15 mouse cellular contexts compared by ENCODE assay signal in the genomic region with DNA sequence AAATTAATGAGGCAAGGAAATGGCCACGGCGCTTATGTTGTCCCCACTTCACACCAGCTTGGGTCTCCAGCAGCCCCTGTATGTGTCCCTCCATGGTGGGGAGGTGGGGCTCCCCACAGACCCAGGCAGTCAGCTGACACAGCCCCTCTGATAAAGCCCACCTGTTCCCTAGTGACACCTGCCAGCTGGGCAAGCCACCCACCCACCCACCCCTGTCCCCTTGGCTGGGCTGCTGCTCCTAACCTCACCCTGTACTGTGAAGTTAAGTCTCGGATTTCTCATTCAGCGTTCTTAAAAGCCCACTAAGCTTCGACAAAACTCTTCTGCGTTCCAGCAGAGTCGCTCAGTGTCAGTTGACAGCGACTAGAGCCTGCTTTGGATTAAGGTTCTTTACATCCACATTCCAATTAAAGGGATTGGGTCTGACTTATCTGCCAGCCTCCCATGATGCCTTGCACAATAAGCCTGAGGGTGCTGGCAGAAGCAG. TPM values are rescaled to one million over a fixed set of nuclear protein-coding genes. Genes with fewer than 3 reads are reported as not detected.
A peak's percentile ranks its signal among the peaks of the same experiment; 100 is the strongest.
DNase-seq lines count a peak whose midpoint lies in the region; ATAC-seq and TF ChIP-seq lines count a peak whose summit lies in the region.
"Had no signal": no experiment of that assay in that cellular context is flagged by ENCODE, and none has a peak within 500 bp of the region (broad histone marks: within the 10 kb centered on the region; RNA-seq: fewer than 3 reads in every experiment).

No protein-coding gene starts in this region.

- TF ChIP-seq CTCF in kidney, postnatal 0 days (IDR thresholded peaks at IDR 0.05; ENCODE audit: low read depth): no peak

- ATAC-seq in embryonic facial prominence, embryonic 11.5 days (replicated peaks; ENCODE audit: insufficient number of reproducible peaks, low FRiP score, low TSS enrichment, low read depth): 0 out of 2 replicates have a peak, but pooled peaks have one; percentile 37
- peak; percentile 65 for ATAC-seq in kidney, postnatal 0 days (replicated peaks; ENCODE audit: low FRiP score, low read depth)
- peak; percentile 36; the same call in 1 of the 2 replicates for ATAC-seq in embryonic facial prominence, embryonic 15.5 days (ENCODE audit: insufficient number of reproducible peaks, low FRiP score, low TSS enrichment, low read depth)

- DNase-seq in embryonic facial prominence, embryonic 11.5 days (ENCODE audit: low spot score): no peak
- no peak for DNase-seq in embryonic facial prominence, embryonic 10.5 days (ENCODE audit: low spot score)
- peak; percentile 62 for DNase-seq in kidney, postnatal 0 days (ENCODE audit: low spot score)
- DNase-seq in kidney, postnatal 4 days: no peak
- DNase-seq in embryo, embryonic 9.5 days (ENCODE audit: extremely low spot score): no peak
- DNase-seq in frontal cortex, postnatal 10 days (ENCODE audit: low spot score in 2 of 2): no peak
- DNase-seq: adrenal gland, adult 8-10 months; cerebellum, adult 18-20 months; gastrocnemius, postnatal 10 days; kidney, adult 9 months; liver, embryonic 13.5 days had no signal

- H3ac ChIP-seq in myocyte (ENCODE audit: control insufficient read depth, insufficient read length): no peak overlapping the region

- no peaks in the 10 kb centered on the region for H3K9me3 ChIP-seq in embryonic facial prominence, embryonic 11.5 days (replicated peaks; ENCODE audit: control insufficient read depth, low read length)
- peaks cover 5% of the 10 kb centered on the region; the same call in 1 of the 2 replicates for H3K9me3 ChIP-seq in embryonic facial prominence, embryonic 10.5 days
- H3K9me3 ChIP-seq in kidney, postnatal 0 days (replicated peaks; ENCODE audit: low read length): no peaks in the 10 kb centered on the region
- no peaks in the 10 kb centered on the region for H3K9me3 ChIP-seq in embryonic facial prominence, embryonic 15.5 days (replicated peaks)
- H3K9me3 ChIP-seq: neural tube, embryonic 12.5 days; stomach, embryonic 15.5 days had no signal

- H3K79me2 ChIP-seq in myocyte (ENCODE audit: control insufficient read depth, insufficient read depth): peaks cover 34% of the 10 kb centered on the region

- no peak overlapping the region for H3K4me2 ChIP-seq in embryonic facial prominence, embryonic 11.5 days (ENCODE audit: low read depth, low read length)
- H3K4me2 ChIP-seq in kidney, postnatal 0 days (ENCODE audit: low read length): no peak overlapping the region
- H3K4me2 ChIP-seq in embryonic facial prominence, embryonic 15.5 days (replicated peaks): no peak overlapping the region
- H3K4me2 ChIP-seq in myocyte (ENCODE audit: low read depth): peak overlapping the region; percentile 2
- H3K4me2 ChIP-seq: liver, embryonic 13.5 days; neural tube, embryonic 12.5 days; stomach, embryonic 15.5 days had no signal

- H3K36me3 ChIP-seq in embryonic facial prominence, embryonic 11.5 days (replicated peaks; ENCODE audit: control insufficient read depth, insufficient read depth, low read depth, low read length): no peaks in the 10 kb centered on the region
- H3K36me3 ChIP-seq in embryonic facial prominence, embryonic 10.5 days (replicated peaks): no peaks in the 10 kb centered on the region
- H3K36me3 ChIP-seq in kidney, postnatal 0 days (ENCODE audit: insufficient read depth, low read length): no peaks in the 10 kb centered on the region
- no peaks in the 10 kb centered on the region for H3K36me3 ChIP-seq in embryonic facial prominence, embryonic 15.5 days
- peaks cover 20% of the 10 kb centered on the region for H3K36me3 ChIP-seq in myocyte (ENCODE audit: control insufficient read depth, insufficient read depth)
- H3K36me3 ChIP-seq: neural tube, embryonic 12.5 days; stomach, embryonic 15.5 days had no signal

- WGBS in embryonic facial prominence, embryonic 11.5 days: 55% methylated on average over 8 of the region's 8 CpGs
- WGBS in embryonic facial prominence, embryonic 10.5 days: 46% methylated on average over 8 of the region's 8 CpGs
- 25% methylated on average over 8 of the region's 8 CpGs for WGBS in kidney, postnatal 0 days
- WGBS in embryonic facial prominence, embryonic 15.5 days: 30% methylated on average over 8 of the region's 8 CpGs

- no peak overlapping the region for H3K4me3 ChIP-seq in embryonic facial prominence, embryonic 11.5 days (ENCODE audit: low read depth, low read length)
- H3K4me3 ChIP-seq in embryonic facial prominence, embryonic 10.5 days: no peak overlapping the region
- H3K4me3 ChIP-seq in kidney, postnatal 0 days (replicated peaks; ENCODE audit: low read depth, low read length): no peak overlapping the region
- no peak overlapping the region for H3K4me3 ChIP-seq in embryonic facial prominence, embryonic 15.5 days (replicated peaks)
- H3K4me3 ChIP-seq in myocyte: no peak overlapping the region
- H3K4me3 ChIP-seq: liver, embryonic 13.5 days; neural tube, embryonic 12.5 days; stomach, embryonic 15.5 days had no signal

- no peak overlapping the region for H3K9ac ChIP-seq in embryonic facial prominence, embryonic 11.5 days (replicated peaks; ENCODE audit: low read length)
- H3K9ac ChIP-seq in kidney, postnatal 0 days (ENCODE audit: low read depth, low read length): no peak overlapping the region
- H3K9ac ChIP-seq in embryonic facial prominence, embryonic 15.5 days: no peak overlapping the region
- H3K9ac ChIP-seq: liver, embryonic 13.5 days; neural tube, embryonic 12.5 days; stomach, embryonic 15.5 days had no signal

- TF ChIP-seq POLR2A in myocyte (IDR thresholded peaks at IDR 0.05; ENCODE audit: insufficient read length, low read depth): no peak

- no peaks in the 10 kb centered on the region for H3K4me1 ChIP-seq in embryonic facial prominence, embryonic 11.5 days (ENCODE audit: control insufficient read depth, insufficient read depth, low read length)
- H3K4me1 ChIP-seq in embryonic facial prominence, embryonic 10.5 days: peaks cover 21% of the 10 kb centered on the region
- no peaks in the 10 kb centered on the region for H3K4me1 ChIP-seq in kidney, postnatal 0 days (replicated peaks; ENCODE audit: insufficient read depth, low read length)
- peaks cover 28% of the 10 kb centered on the region for H3K4me1 ChIP-seq in embryonic facial prominence, embryonic 15.5 days
- H3K4me1 ChIP-seq: stomach, embryonic 15.5 days had no signal

- H3K27ac ChIP-seq in embryonic facial prominence, embryonic 11.5 days (replicated peaks; ENCODE audit: low read depth, low read length): no peak overlapping the region
- H3K27ac ChIP-seq in embryonic facial prominence, embryonic 10.5 days (replicated peaks): no peak overlapping the region; the same call in 1 of the 2 replicates
- peak overlapping the region; percentile 47 for H3K27ac ChIP-seq in kidney, postnatal 0 days
- H3K27ac ChIP-seq in embryonic facial prominence, embryonic 15.5 days (replicated peaks): peak overlapping the region; percentile 67
- H3K27ac ChIP-seq: liver, embryonic 13.5 days; neural tube, embryonic 12.5 days; stomach, embryonic 15.5 days had no signal

- H3K27me3 ChIP-seq in embryonic facial prominence, embryonic 11.5 days (ENCODE audit: control insufficient read depth, insufficient read depth, low read length): no peaks in the 10 kb centered on the region
- no peaks in the 10 kb centered on the region for H3K27me3 ChIP-seq in embryonic facial prominence, embryonic 10.5 days (replicated peaks; ENCODE audit: low read depth, poor library complexity, severe bottlenecking)
- no peaks in the 10 kb centered on the region for H3K27me3 ChIP-seq in kidney, postnatal 0 days (ENCODE audit: insufficient read depth, low read length)
- H3K27me3 ChIP-seq in embryonic facial prominence, embryonic 15.5 days: no peaks in the 10 kb centered on the region
- no peaks in the 10 kb centered on the region for H3K27me3 ChIP-seq in myocyte (ENCODE audit: control insufficient read depth, insufficient read depth, insufficient read length)
- H3K27me3 ChIP-seq: liver, embryonic 13.5 days; neural tube, embryonic 12.5 days; stomach, embryonic 15.5 days had no signal

TF ChIP-seq in myocyte, 11 proteins besides CTCF, POLR2A, EP300 and RAD21:
- TF ChIP-seq SRF (IDR thresholded peaks at IDR 0.05; ENCODE audit: control insufficient read depth, insufficient read length, low read depth) (no peak), E2F4 (IDR thresholded peaks at IDR 0.05; ENCODE audit: insufficient read depth) (no peak), MAX (IDR thresholded peaks at IDR 0.05; ENCODE audit: low read depth) (no peak), CEBPB (IDR thresholded peaks at IDR 0.05; ENCODE audit: insufficient read depth, poor library complexity, severe bottlenecking) (no peak), USF1 (IDR thresholded peaks at IDR 0.05; ENCODE audit: low read depth) (no peak), MYOG (IDR thresholded peaks at IDR 0.05; ENCODE audit: control insufficient read depth in 1 of 3, insufficient read depth in 1 of 3, insufficient read length in 2 of 3, low read depth in 2 of 3) (peak in 2 of 3 experiments; percentile 62 to 81), TCF12 (IDR thresholded peaks at IDR 0.05; ENCODE audit: insufficient read depth, poor library complexity, severe bottlenecking) (no peak), TCF3 (IDR thresholded peaks at IDR 0.05; ENCODE audit: insufficient read length, low read depth) (no peak), REST (IDR thresholded peaks at IDR 0.05; ENCODE audit: insufficient read depth, insufficient read length) (no peak), POLR2AphosphoS2 (IDR thresholded peaks at IDR 0.05; ENCODE audit: insufficient read length, low read depth) (no peak), MYOD1 (IDR thresholded peaks at IDR 0.05; ENCODE audit: control insufficient read depth in 1 of 3, insufficient read length in 2 of 3, low read depth in 2 of 3) (peak in 2 of 3 experiments; percentile 63 to 85)

RNA-seq across cellular contexts. Expression of a gene that starts 33.2 kb away (rescaled TPM):
- 0.08 and 0.39 TPM in 2 replicates for polyA plus RNA-seq in embryonic facial prominence, embryonic 11.5 days (2014; fragmentation: Nextera tagmentation; extraction: Ambion mirVana)
- polyA plus RNA-seq in embryonic facial prominence, embryonic 10.5 days (2016; fragmentation: Nextera tagmentation; extraction: Ambion mirVana): 0.24 and 0.26 TPM in 2 replicates
- 1.0 and 1.3 TPM in 2 replicates for polyA plus RNA-seq in kidney, postnatal 0 days (2015; fragmentation: Nextera tagmentation; extraction: Ambion mirVana)
- polyA plus RNA-seq in embryonic facial prominence, embryonic 15.5 days (2015; fragmentation: Nextera tagmentation; extraction: Ambion mirVana): 3.6 and 4.4 TPM in 2 replicates
- polyA plus RNA-seq in myocyte (2012; fragmentation: generic; extraction: Trizol): 11.6 TPM

RNA-seq across cellular contexts. Expression of a gene that starts 56.1 kb away (rescaled TPM):
- 188 and 190 TPM in 2 replicates for polyA plus RNA-seq in embryonic facial prominence, embryonic 11.5 days (2014; fragmentation: Nextera tagmentation; extraction: Ambion mirVana)
- polyA plus RNA-seq in embryonic facial prominence, embryonic 10.5 days (2016; fragmentation: Nextera tagmentation; extraction: Ambion mirVana): 218 and 234 TPM in 2 replicates
- 222 and 225 TPM in 2 replicates for polyA plus RNA-seq in kidney, postnatal 0 days (2015; fragmentation: Nextera tagmentation; extraction: Ambion mirVana)
- polyA plus RNA-seq in embryonic facial prominence, embryonic 15.5 days (2015; fragmentation: Nextera tagmentation; extraction: Ambion mirVana): 152 and 159 TPM in 2 replicates
- 52.4 TPM for polyA plus RNA-seq in myocyte (2012; fragmentation: generic; extraction: Trizol)

Comparison
In these comparisons a context has a peak if more than half of its experiments do, and no peak if none do; other contexts are left out.
1. H3K27ac ChIP-seq: peak in kidney, postnatal 0 days (single experiment) and embryonic facial prominence, embryonic 15.5 days (single experiment); none in embryonic facial prominence, embryonic 11.5 days (single experiment) and embryonic facial prominence, embryonic 10.5 days (single experiment).
2. Peak in every context shown above with its lines, with median percentiles within 50 percentile points of each other: ATAC-seq.